Mouse (Mus musculus) neural tube, embryonic 12.5 days (tissue): ENCODE results near the gene Defb30. TPM values are rescaled to one million over a fixed set of nuclear protein-coding genes. Genes with fewer than 3 reads are reported as not detected.

Experiments
- ATAC-seq: fragments of 200-750 bp; cut with Nextera tagmentation; 2 replicates; pipeline ENCODE4 v1.8.0; 2017; ENCODE audit warnings: low read depth, mild to moderate bottlenecking, moderate TSS enrichment, moderate library complexity; ENCODE audit not compliant: low FRiP score
- H3K27ac ChIP-seq: fragments of 300-500 bp; sonication (generic); 2 replicates; pipeline ENCODE4 v1.5.1; 2016
- H3K27me3 ChIP-seq: fragments of 300-500 bp; sonication (generic); replicated peaks from 2 replicates; pipeline ENCODE4 v1.6.1; 2016; ENCODE audit warnings: mild to moderate bottlenecking
- H3K36me3 ChIP-seq: fragments of 300-500 bp; sonication (generic); 2 replicates; pipeline ENCODE4 v1.6.1; 2016; ENCODE audit warnings: mild to moderate bottlenecking
- H3K4me1 ChIP-seq: fragments of 300-500 bp; sonication (generic); 2 replicates; pipeline ENCODE4 v1.6.1; 2016
- H3K4me2 ChIP-seq: fragments of 300-500 bp; sonication (generic); replicated peaks from 2 replicates; pipeline ENCODE4 v1.6.1; 2016; ENCODE audit warnings: mild to moderate bottlenecking
- H3K4me3 ChIP-seq: fragments of 300-500 bp; sonication (generic); 2 replicates; pipeline ENCODE4 v1.5.1; 2016
- H3K9ac ChIP-seq: fragments of 300-500 bp; sonication (generic); 2 replicates; pipeline ENCODE4 v1.6.1; 2016; ENCODE audit warnings: mild to moderate bottlenecking
- H3K9me3 ChIP-seq: fragments of 300-500 bp; sonication (generic); 2 replicates; pipeline ENCODE4 v1.6.1; 2016; ENCODE audit warnings: mild to moderate bottlenecking
- WGBS: fragments of 180-500 bp; shearing (Covaris S2); methylation state at CpG from one replicate; pipeline ENCODE4 v1.1.7; 2016; 5-methylcytosine and 5-hydroxymethylcytosine counted together
- polyA plus RNA-seq: library from polyadenylated mRNA; unstranded; fragments of >200 nt; fragmentation: Nextera tagmentation; extraction: Ambion mirVana; gene quantifications from 2 replicates; pipeline ENCODE4 v1.2.1, GENCODE M21; 2016

Gene Defb30
- polyA plus RNA-seq: not detected in 2 replicates

DNA sequence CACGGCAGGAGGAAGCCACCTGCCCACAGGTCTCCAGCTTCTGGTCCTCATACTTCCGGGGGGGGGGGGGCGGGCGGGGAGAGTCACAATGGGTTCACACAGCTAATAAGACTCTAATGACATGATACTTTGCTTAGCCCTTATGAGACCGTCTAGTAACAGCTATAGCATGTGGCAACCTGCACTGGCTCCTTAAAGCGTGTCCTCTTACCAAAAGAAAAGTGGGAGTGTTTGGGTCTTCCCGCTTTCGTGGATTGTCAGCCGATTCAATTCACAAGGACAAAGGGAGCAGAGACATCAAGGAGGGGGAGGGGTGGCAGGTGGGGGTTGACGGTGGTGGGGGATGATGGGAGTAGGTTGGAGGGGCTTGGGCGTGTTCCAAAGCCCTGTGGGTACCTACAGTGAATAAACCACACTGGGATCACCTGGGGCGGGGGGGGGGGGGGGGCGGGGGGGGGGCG is at the start of gene Defb30:
Defb30 (minus strand) TSS at position 51 of the 461 bp plus-strand sequence.
- no peaks in the 10 kb centered on the region for H3K36me3 ChIP-seq
- H3K27me3 ChIP-seq: no peaks in the 10 kb centered on the region
- no peaks in the 10 kb centered on the region for H3K4me1 ChIP-seq
- ATAC-seq: no peak
- no peak within 1 kb of the TSS for H3K4me2 ChIP-seq
- WGBS: 64% methylated on average over 14 of the region's 14 CpGs
- no peak within 1 kb of the TSS for H3K4me3 ChIP-seq
- H3K9me3 ChIP-seq: no peaks in the 10 kb centered on the region
- no peak within 1 kb of the TSS for H3K9ac ChIP-seq
- no peak within 1 kb of the TSS for H3K27ac ChIP-seq

DNA sequence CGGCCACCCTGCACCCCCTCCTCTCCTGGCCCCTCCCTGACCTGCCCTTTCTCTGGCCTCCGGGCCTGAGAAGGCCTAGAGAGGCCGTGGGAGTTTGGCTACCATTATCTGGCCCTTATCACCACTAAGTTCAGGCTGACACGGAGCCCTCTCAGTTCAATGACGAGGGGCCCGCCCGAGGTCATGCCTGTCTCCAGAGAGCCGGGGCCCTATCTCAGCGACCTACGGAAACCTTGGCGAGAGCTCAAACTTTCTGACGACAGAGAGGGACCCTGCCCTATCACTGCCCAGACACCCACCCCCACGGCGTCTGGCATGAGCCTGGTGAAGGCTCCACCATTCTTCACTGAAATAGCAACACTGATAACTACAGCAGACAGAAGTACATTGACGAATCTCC is 17.9 kb upstream of the Defb30 start:
- no peak overlapping the region for H3K9ac ChIP-seq
- no peaks in the 10 kb centered on the region for H3K27me3 ChIP-seq
- H3K27ac ChIP-seq: no peak overlapping the region
- no peak overlapping the region for H3K4me2 ChIP-seq
- H3K9me3 ChIP-seq: no peaks in the 10 kb centered on the region
- WGBS: 87% methylated on average over 15 of the region's 15 CpGs
- ATAC-seq: no peak
- no peaks in the 10 kb centered on the region for H3K4me1 ChIP-seq
- H3K4me3 ChIP-seq: no peak overlapping the region
- H3K36me3 ChIP-seq: no peaks in the 10 kb centered on the region

DNA sequence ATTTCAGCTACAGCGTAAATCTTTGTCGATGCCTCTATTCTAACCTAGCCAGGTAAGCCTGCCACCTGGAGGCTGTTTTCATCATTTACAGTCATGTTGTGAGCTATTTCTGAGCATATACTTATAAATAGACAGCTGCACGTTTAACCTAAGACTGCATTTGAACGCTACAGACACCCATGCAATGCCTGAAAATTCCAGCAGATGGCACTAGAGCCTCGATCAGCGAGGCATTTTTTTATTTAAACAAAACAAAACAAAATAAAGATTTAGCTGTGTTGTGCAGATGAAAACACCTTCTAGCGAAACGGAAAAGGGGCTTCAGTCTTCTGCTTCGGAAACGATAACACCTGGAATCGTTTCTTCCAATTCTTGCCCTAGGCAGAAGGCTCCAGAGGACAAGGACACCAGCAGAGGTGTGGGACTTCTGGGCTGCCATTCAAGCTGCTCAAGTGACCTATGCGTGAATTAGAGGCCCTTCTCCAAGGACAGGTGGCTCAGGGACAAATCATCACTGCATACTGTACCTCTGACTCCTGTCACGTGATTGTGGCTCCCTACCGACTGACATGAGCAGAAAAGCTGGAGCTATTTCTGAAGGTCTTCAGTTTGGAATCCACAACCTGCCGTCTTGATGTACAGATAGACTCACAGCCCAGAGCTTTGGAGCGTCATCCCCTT is 17.0 kb upstream of the Defb30 start:
- no peaks in the 10 kb centered on the region for H3K9me3 ChIP-seq
- no peak overlapping the region for H3K4me3 ChIP-seq
- 38% methylated on average over 16 of the region's 16 CpGs for WGBS
- no peaks in the 10 kb centered on the region for H3K4me1 ChIP-seq
- no peak overlapping the region for H3K27ac ChIP-seq
- H3K9ac ChIP-seq: no peak overlapping the region
- ATAC-seq: no peak
- no peaks in the 10 kb centered on the region for H3K27me3 ChIP-seq
- H3K36me3 ChIP-seq: no peaks in the 10 kb centered on the region
- H3K4me2 ChIP-seq: peak overlapping the region; percentile 28; the same call in 1 of the 2 replicates

DNA sequence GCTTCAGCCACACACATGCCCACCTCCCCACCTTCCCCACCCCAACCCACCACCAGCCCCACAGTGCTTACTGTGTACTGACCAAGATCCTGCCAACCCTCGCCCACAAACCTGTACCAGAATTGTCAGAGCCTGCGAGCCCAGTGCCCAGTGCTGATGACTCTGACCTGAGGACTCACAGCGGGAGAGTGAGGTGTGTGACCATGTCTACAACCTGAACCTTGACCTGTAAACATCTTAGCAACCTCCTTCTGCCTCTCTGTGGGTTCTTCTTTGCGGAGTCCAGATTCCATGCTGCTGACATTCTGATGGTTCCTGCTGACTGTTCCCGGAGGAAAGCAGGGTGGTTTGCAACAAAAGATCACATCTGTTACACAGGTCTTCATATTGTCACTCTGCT is 15.6 kb upstream of the Defb30 start:
- WGBS: 81% methylated on average over 5 of the region's 5 CpGs
- Histone ChIP-seq H3K4me2 (no peak overlapping the region), H3K4me3 (no peak overlapping the region), H3K9ac (no peak overlapping the region), H3K36me3 (no peaks in the 10 kb centered on the region), H3K9me3 (no peaks in the 10 kb centered on the region), H3K27ac (no peak overlapping the region), H3K4me1 (no peaks in the 10 kb centered on the region), H3K27me3 (no peaks in the 10 kb centered on the region)
- ATAC-seq: no peak

DNA sequence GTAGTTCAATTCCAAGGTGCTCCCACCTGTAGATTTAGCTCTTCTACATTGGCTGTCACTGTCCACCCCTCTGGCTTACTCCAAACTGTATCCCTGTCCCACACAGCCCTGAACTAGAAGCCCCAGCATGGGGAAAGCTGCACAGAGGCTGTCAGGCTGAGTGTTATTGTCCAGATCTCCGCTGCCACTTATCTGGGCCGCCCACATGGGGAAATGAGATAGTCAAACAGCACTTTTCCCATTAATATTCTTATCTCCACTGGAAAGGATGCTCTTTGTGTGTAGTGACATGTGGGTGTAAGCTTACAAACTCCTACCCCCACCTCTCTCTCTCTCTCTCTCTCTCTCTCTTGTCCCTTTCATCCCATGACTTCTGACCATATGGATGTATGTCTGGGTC is 12.4 kb upstream of the Defb30 start:
- Histone ChIP-seq H3K9ac (no peak overlapping the region), H3K27ac (no peak overlapping the region), H3K4me1 (no peaks in the 10 kb centered on the region), H3K9me3 (no peaks in the 10 kb centered on the region), H3K4me2 (no peak overlapping the region), H3K4me3 (no peak overlapping the region), H3K36me3 (no peaks in the 10 kb centered on the region), H3K27me3 (no peaks in the 10 kb centered on the region)
- 93% methylated on average over 2 of the region's 2 CpGs for WGBS
- no peak for ATAC-seq

DNA sequence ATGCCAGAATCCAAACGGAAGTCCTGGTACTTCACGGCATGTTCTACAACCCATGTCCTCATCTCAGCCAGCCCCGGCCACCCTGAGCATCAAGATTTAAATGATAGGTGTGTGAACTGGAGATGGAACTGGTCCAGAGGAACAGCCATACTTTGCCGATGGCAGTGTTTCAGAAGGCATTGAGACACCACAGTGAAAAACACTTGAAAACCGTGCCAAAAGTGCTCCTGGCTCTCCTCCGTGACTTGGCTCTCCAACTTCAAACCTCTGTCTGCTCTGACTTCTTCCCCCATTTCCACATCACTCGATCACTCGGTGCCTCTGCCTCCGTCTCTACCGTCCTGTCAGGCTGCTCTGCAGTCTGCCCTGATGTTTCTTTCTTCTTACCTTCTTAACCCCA is 10.6 kb upstream of the Defb30 start:
- H3K9me3 ChIP-seq: no peaks in the 10 kb centered on the region
- H3K4me1 ChIP-seq: no peaks in the 10 kb centered on the region
- no peaks in the 10 kb centered on the region for H3K27me3 ChIP-seq
- H3K4me3 ChIP-seq: no peak overlapping the region
- H3K36me3 ChIP-seq: no peaks in the 10 kb centered on the region
- no peak overlapping the region for H3K4me2 ChIP-seq
- 90% methylated on average over 10 of the region's 10 CpGs for WGBS
- no peak overlapping the region for H3K27ac ChIP-seq
- H3K9ac ChIP-seq: no peak overlapping the region
- no peak for ATAC-seq

DNA sequence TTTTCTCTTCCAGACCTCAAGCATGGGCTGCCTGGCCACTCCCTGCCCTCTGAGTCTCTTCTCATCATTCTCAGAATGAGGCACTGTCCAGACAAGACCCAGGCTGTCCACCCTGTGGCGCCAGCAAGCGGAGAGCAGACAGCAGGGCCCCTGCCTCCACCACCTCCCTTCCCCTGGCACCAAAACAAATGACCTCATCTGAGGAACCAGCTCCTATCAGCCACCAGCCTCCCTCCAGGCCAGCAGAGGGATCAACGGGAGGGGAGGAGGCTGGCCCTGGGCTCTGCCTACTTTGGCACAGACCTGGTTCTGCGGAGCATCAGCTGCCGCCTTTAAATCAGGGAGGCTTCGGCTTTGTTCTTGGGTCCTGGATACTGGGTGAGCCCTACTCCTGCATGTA is 5.0 kb upstream of the Defb30 start:
- H3K27ac ChIP-seq: no peak overlapping the region; the same call in 1 of the 2 replicates
- ATAC-seq: no peak
- H3K4me2 ChIP-seq: no peak overlapping the region
- H3K9me3 ChIP-seq: no peaks in the 10 kb centered on the region
- no peaks in the 10 kb centered on the region for H3K4me1 ChIP-seq
- no peak overlapping the region for H3K9ac ChIP-seq
- no peaks in the 10 kb centered on the region for H3K27me3 ChIP-seq
- H3K36me3 ChIP-seq: no peaks in the 10 kb centered on the region
- no peak overlapping the region for H3K4me3 ChIP-seq
- 48% methylated on average over 6 of the region's 6 CpGs for WGBS

DNA sequence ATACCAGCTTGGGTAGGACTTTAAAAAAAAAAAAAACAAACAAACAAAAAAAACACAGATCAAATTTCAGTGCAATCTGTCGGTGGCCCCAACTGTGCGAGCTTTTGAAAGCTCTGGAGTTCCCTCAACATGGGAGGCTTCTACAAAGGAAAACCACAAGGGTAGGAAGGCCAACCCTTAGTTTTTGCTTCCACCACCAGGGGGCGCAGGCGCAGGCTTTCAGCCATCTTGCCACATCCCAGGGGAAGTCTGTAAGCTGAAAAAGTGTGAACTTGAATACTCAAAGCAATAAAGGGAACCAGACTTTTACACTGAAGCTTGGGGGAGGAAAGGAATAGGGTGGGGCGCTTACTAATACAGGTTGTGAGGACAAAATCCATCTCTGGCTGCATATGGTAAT is 1.0 kb upstream of the Defb30 start:
- no peak for ATAC-seq
- no peaks in the 10 kb centered on the region for H3K9me3 ChIP-seq
- no peaks in the 10 kb centered on the region for H3K4me1 ChIP-seq
- no peaks in the 10 kb centered on the region for H3K36me3 ChIP-seq
- no peaks in the 10 kb centered on the region for H3K27me3 ChIP-seq
- 32% methylated on average over 5 of the region's 5 CpGs for WGBS
- no peak overlapping the region for H3K4me3 ChIP-seq
- no peak overlapping the region for H3K27ac ChIP-seq
- no peak overlapping the region for H3K9ac ChIP-seq
- H3K4me2 ChIP-seq: no peak overlapping the region

DNA sequence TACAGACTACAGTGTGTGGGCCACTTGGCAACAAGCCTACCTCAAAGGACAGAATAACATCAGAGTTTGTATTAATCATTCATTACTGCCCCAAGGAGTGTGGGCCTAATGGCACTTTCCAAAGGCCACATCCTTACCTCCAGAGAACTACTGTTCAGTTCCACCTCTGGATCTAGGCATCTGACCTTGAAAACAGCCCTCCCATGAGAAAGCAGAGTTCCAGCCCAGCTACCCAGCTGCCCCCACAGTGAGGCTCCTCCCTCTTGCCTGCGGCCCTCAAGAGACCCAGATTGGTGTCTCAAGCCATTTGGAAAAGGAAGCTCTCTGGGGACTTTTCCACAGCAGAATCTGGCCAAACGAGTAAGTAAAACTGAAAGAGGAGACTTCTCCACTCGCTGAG is 3.1 kb downstream of the Defb30 start, which contains the start of gene Defb42:
Defb42 (plus strand) TSS at position 301 of the 400 bp plus-strand sequence.
- H3K9me3 ChIP-seq: no peaks in the 10 kb centered on the region
- H3K4me1 ChIP-seq: no peaks in the 10 kb centered on the region
- ATAC-seq: no peak
- WGBS: 79% methylated on average over 3 of the region's 3 CpGs
- no peaks in the 10 kb centered on the region for H3K27me3 ChIP-seq
- H3K9ac ChIP-seq: no peak within 1 kb of the TSS
- H3K36me3 ChIP-seq: no peaks in the 10 kb centered on the region
- H3K27ac ChIP-seq: no peak within 1 kb of the TSS
- H3K4me2 ChIP-seq: no peak within 1 kb of the TSS
- no peak within 1 kb of the TSS for H3K4me3 ChIP-seq

DNA sequence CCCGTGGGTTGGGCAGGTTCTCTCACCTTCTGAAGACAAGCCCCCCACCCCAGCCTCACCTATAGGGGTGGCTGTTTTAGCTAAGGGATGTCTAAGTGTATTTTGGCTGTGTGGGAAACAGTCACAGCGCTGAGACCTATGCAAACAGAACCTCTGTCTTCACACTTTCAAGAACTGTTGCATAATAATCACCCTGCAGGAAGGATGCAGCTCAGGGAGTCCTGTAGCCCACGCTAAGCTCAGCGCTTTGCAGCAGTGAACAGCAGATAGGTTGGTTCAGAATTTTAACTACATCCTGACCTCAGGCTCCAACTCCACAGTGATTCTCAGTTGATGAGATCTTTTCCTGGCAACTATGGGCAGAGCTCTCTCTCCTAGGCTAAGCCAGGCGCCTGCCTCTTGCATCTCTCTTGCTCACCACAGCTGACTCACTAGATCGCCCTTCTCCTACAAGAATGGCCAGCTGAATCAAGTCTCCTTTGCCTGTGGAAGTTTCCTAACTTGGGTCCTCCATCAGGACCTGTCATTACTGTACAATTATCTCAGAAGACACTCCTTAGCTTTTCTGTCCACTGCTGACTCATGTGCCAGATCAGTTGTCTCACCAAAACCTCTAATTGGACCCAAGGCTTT is 29.1 kb downstream of the Defb30 start:
- Histone ChIP-seq H3K4me1 (no peaks in the 10 kb centered on the region), H3K36me3 (no peaks in the 10 kb centered on the region), H3K4me3 (no peak overlapping the region), H3K9ac (no peak overlapping the region), H3K27ac (no peak overlapping the region), H3K4me2 (no peak overlapping the region), H3K27me3 (no peaks in the 10 kb centered on the region), H3K9me3 (no peaks in the 10 kb centered on the region)
- ATAC-seq: no peak
- 60% methylated on average over 6 of the region's 6 CpGs for WGBS

DNA sequence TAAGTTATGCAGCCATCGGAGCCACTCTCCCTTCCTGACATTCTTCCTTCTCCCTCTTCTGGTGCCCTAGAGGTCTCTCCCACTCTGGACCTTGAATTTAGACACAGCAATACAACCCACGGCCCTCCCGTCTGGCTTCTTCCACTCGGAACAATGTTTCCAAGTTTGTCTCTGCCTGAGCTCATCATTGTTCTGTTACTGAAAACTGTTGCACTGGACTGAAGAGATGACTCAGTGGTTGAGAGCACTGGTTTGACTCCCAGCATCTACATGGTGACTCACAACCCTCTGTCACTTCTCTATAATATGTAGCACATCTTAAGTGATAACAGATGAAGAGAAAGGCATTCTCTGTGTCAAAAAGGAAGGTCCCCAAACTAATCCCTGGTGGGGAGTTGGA is 35.1 kb downstream of the Defb30 start:
- Histone ChIP-seq H3K4me3 (no peak overlapping the region), H3K27ac (no peak overlapping the region), H3K27me3 (no peaks in the 10 kb centered on the region), H3K36me3 (no peaks in the 10 kb centered on the region), H3K9ac (no peak overlapping the region), H3K4me2 (no peak overlapping the region), H3K4me1 (no peaks in the 10 kb centered on the region), H3K9me3 (no peaks in the 10 kb centered on the region)
- no peak for ATAC-seq
- WGBS: 86% methylated on average over 4 of the region's 4 CpGs

DNA sequence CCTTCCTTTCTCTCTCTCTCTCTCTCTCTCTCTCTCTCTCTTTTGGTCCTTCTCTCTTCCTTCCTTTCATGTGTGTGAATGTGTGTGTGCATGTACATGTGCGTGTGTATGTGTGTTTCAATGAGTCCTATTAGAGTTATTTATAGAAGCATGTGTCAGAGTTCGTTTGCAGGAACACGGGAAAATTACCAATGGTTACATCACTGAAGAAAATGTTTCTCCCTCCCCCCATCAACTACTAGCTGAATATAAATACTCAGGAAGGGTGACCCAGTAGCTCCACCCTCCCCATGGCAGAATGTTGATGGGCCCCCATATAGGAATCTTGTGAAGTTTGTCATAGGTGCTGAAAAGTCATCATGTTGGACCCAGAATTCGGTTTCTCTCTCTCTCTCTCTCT is 36.7 kb downstream of the Defb30 start:
- Histone ChIP-seq H3K36me3 (no peaks in the 10 kb centered on the region), H3K4me1 (no peaks in the 10 kb centered on the region), H3K4me2 (no peak overlapping the region), H3K9ac (no peak overlapping the region), H3K9me3 (no peaks in the 10 kb centered on the region), H3K27me3 (no peaks in the 10 kb centered on the region), H3K4me3 (no peak overlapping the region), H3K27ac (no peak overlapping the region)
- ATAC-seq: no peak
- WGBS: 84% methylated on average over 4 of the region's 4 CpGs

DNA sequence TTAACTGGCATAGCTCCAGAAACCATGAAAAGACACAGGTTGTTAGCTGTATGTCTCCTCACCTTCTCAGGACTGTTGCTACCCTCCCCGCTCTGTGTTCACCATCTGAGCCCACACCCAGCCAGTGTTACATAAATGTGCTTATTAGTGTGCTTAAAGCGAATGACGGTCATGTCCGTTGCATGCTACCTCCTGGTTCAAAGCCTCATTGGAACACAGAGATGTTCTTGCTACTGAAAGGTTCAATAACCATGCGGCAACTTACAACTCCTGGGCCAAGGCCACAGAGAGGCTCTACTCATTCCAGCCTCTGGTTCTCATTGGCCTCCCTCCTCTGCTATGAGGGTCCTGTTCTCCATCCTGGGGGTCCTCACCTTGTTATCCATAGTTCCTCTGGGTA is 38.3 kb downstream of the Defb30 start, which contains the start of gene Defb43:
Defb43 (plus strand) TSS at position 301 of the 400 bp plus-strand sequence.
- WGBS: 95% methylated on average over 5 of the region's 5 CpGs
- no peak for ATAC-seq

More for the DNA sequence above, 38.3 kb downstream of the Defb30 start, which contains the start of gene Defb43:
- Histone ChIP-seq H3K9me3 (no peaks in the 10 kb centered on the region), H3K4me2 (no peak within 1 kb of the TSS), H3K9ac (no peak within 1 kb of the TSS), H3K4me3 (no peak within 1 kb of the TSS), H3K4me1 (no peaks in the 10 kb centered on the region), H3K27me3 (no peaks in the 10 kb centered on the region), H3K36me3 (no peaks in the 10 kb centered on the region), H3K27ac (no peak within 1 kb of the TSS)
